Mouse (Mus musculus): ENCODE measurements around the gene Cables2. TPM values are rescaled to one million over a fixed set of nuclear protein-coding genes. Genes with fewer than 3 reads are reported as not detected.

The Cables2 gene
- polyA plus RNA-seq, 1 experiment, result 7.9 TPM

GRCm38 (mm10) chr2:180217587-180217986 lies 55.7 kb downstream of the Cables2 start:
- no peaks in the 10 kb centered on the region for H3K27me3 ChIP-seq (ENCODE audit: control insufficient read depth, insufficient read depth, insufficient read length)
- no peak overlapping the region for H3K4me3 ChIP-seq (ENCODE audit: insufficient read depth, poor library complexity, severe bottlenecking)
- H3K36me3 ChIP-seq (ENCODE audit: control insufficient read depth, insufficient read depth), result peaks cover 16% of the 10 kb centered on the region
- peak; percentile 20 for TF ChIP-seq MAX (IDR thresholded peaks at IDR 0.05)
- peak; percentile 93 for TF ChIP-seq MYOD1 (IDR thresholded peaks at IDR 0.05; ENCODE audit: control insufficient read depth, insufficient read length, low read depth)
- TF ChIP-seq CEBPB (IDR thresholded peaks at IDR 0.05; ENCODE audit: low read depth), result no peak
- peaks cover 26% of the 10 kb centered on the region for H3K79me3 ChIP-seq (ENCODE audit: low read depth)
- no peak overlapping the region for H3ac ChIP-seq (ENCODE audit: control insufficient read depth, insufficient read length, low read depth)
- H3K79me2 ChIP-seq (ENCODE audit: control insufficient read depth, insufficient read depth), result peaks cover 78% of the 10 kb centered on the region

- no peak overlapping the region for H3K4me3 ChIP-seq (ENCODE audit: insufficient read depth, poor library complexity, severe bottlenecking)
- peaks cover 27% of the 10 kb centered on the region for H3K79me3 ChIP-seq (ENCODE audit: low read depth)
- H3K79me2 ChIP-seq (ENCODE audit: control insufficient read depth, insufficient read depth), result peaks cover 71% of the 10 kb centered on the region
- no peak for TF ChIP-seq MYOD1 (IDR thresholded peaks at IDR 0.05; ENCODE audit: control insufficient read depth, insufficient read length, low read depth)
- no peak for TF ChIP-seq FOSL1 (IDR thresholded peaks at IDR 0.05; ENCODE audit: insufficient read depth, low read length, poor library complexity, severe bottlenecking)
- TF ChIP-seq MAX (IDR thresholded peaks at IDR 0.05), result no peak
- no peak for TF ChIP-seq USF1 (IDR thresholded peaks at IDR 0.05; ENCODE audit: low read depth)
- TF ChIP-seq CEBPB (IDR thresholded peaks at IDR 0.05; ENCODE audit: low read depth), result no peak
- no peak for TF ChIP-seq MYOG (IDR thresholded peaks at IDR 0.05; ENCODE audit: control insufficient read depth, extremely low read depth, insufficient read length)
- TF ChIP-seq CTCF (IDR thresholded peaks at IDR 0.05; ENCODE audit: control insufficient read depth, insufficient read depth, insufficient read length), result no peak
- no peak overlapping the region for H3ac ChIP-seq (ENCODE audit: control insufficient read depth, insufficient read length, low read depth)
- no peaks in the 10 kb centered on the region for H3K27me3 ChIP-seq (ENCODE audit: control insufficient read depth, insufficient read depth, insufficient read length)
- H3K36me3 ChIP-seq (ENCODE audit: control insufficient read depth, insufficient read depth), result peaks cover 16% of the 10 kb centered on the region
These were observed 56.4 kb downstream of the Cables2 start for GRCm38 (mm10) chr2:180216921-180217320.

- TF ChIP-seq MYOD1 (IDR thresholded peaks at IDR 0.05; ENCODE audit: control insufficient read depth, insufficient read length, low read depth) (no peak), MAX (IDR thresholded peaks at IDR 0.05) (no peak), CEBPB (IDR thresholded peaks at IDR 0.05; ENCODE audit: low read depth) (no peak), MYOG (IDR thresholded peaks at IDR 0.05; ENCODE audit: control insufficient read depth, extremely low read depth, insufficient read length) (no peak), FOSL1 (IDR thresholded peaks at IDR 0.05; ENCODE audit: insufficient read depth, low read length, poor library complexity, severe bottlenecking) (no peak), USF1 (IDR thresholded peaks at IDR 0.05; ENCODE audit: low read depth) (no peak), CTCF (IDR thresholded peaks at IDR 0.05; ENCODE audit: control insufficient read depth, insufficient read depth, insufficient read length) (no peak)
- H3K79me2 ChIP-seq (ENCODE audit: control insufficient read depth, insufficient read depth), result peaks cover 67% of the 10 kb centered on the region
These were observed 57.3 kb downstream of the Cables2 start for GRCm38 (mm10) chr2:180215951-180216350.

GRCm38 (mm10) chr2:180215011-180215461 lies 58.3 kb downstream of the Cables2 start:
- peaks cover 10% of the 10 kb centered on the region for H3K36me3 ChIP-seq (ENCODE audit: control insufficient read depth, insufficient read depth)
- H3K79me3 ChIP-seq (ENCODE audit: low read depth), result peaks cover 26% of the 10 kb centered on the region
- no peaks in the 10 kb centered on the region for H3K27me3 ChIP-seq (ENCODE audit: control insufficient read depth, insufficient read depth, insufficient read length)
- peak overlapping the region; percentile 31 for H3ac ChIP-seq (ENCODE audit: control insufficient read depth, insufficient read length, low read depth)
- TF ChIP-seq MYOD1 (IDR thresholded peaks at IDR 0.05; ENCODE audit: control insufficient read depth, insufficient read length, low read depth) (no peak), FOSL1 (IDR thresholded peaks at IDR 0.05; ENCODE audit: insufficient read depth, low read length, poor library complexity, severe bottlenecking) (no peak), CTCF (IDR thresholded peaks at IDR 0.05; ENCODE audit: control insufficient read depth, insufficient read depth, insufficient read length) (no peak), MAX (IDR thresholded peaks at IDR 0.05) (no peak), USF1 (IDR thresholded peaks at IDR 0.05; ENCODE audit: low read depth) (no peak), MYOG (IDR thresholded peaks at IDR 0.05; ENCODE audit: control insufficient read depth, extremely low read depth, insufficient read length) (no peak), CEBPB (IDR thresholded peaks at IDR 0.05; ENCODE audit: low read depth) (no peak)
- no peak overlapping the region for H3K4me3 ChIP-seq (ENCODE audit: insufficient read depth, poor library complexity, severe bottlenecking)
- H3K79me2 ChIP-seq (ENCODE audit: control insufficient read depth, insufficient read depth), result peaks cover 70% of the 10 kb centered on the region

More at GRCm38 (mm10) chr2:180215951-180216350, 57.3 kb downstream of the Cables2 start:
- Histone ChIP-seq H3K27me3 (ENCODE audit: control insufficient read depth, insufficient read depth, insufficient read length) (no peaks in the 10 kb centered on the region), H3K4me3 (ENCODE audit: insufficient read depth, poor library complexity, severe bottlenecking) (no peak overlapping the region), H3K36me3 (ENCODE audit: control insufficient read depth, insufficient read depth) (peaks cover 16% of the 10 kb centered on the region), H3K79me3 (ENCODE audit: low read depth) (peaks cover 24% of the 10 kb centered on the region), H3ac (ENCODE audit: control insufficient read depth, insufficient read length, low read depth) (no peak overlapping the region)

GRCm38 (mm10) chr2:180214352-180214978 lies 58.8 kb downstream of the Cables2 start:
- Histone ChIP-seq H3K4me3 (ENCODE audit: insufficient read depth, poor library complexity, severe bottlenecking) (no peak overlapping the region), H3K36me3 (ENCODE audit: control insufficient read depth, insufficient read depth) (peaks cover 5% of the 10 kb centered on the region), H3ac (ENCODE audit: control insufficient read depth, insufficient read length, low read depth) (no peak overlapping the region), H3K79me2 (ENCODE audit: control insufficient read depth, insufficient read depth) (peaks cover 71% of the 10 kb centered on the region), H3K79me3 (ENCODE audit: low read depth) (peaks cover 28% of the 10 kb centered on the region), H3K27me3 (ENCODE audit: control insufficient read depth, insufficient read depth, insufficient read length) (no peaks in the 10 kb centered on the region)
- TF ChIP-seq USF1 (IDR thresholded peaks at IDR 0.05; ENCODE audit: low read depth) (no peak), CEBPB (IDR thresholded peaks at IDR 0.05; ENCODE audit: low read depth) (no peak), MAX (IDR thresholded peaks at IDR 0.05) (no peak), CTCF (IDR thresholded peaks at IDR 0.05; ENCODE audit: control insufficient read depth, insufficient read depth, insufficient read length) (no peak), MYOG (IDR thresholded peaks at IDR 0.05; ENCODE audit: control insufficient read depth, extremely low read depth, insufficient read length) (no peak), MYOD1 (IDR thresholded peaks at IDR 0.05; ENCODE audit: control insufficient read depth, insufficient read length, low read depth) (no peak), FOSL1 (IDR thresholded peaks at IDR 0.05; ENCODE audit: insufficient read depth, low read length, poor library complexity, severe bottlenecking) (no peak)
